Mouse (Mus musculus): Measurements from ENCODE around the gene F2rl1.

Gene F2rl1

GRCm38 (mm10) chr13:95533121-95533520 is 8.1 kb upstream of the F2rl1 start:
- WGBS: 80% methylated on average over 5 of the region's 5 CpGs

DNA sequence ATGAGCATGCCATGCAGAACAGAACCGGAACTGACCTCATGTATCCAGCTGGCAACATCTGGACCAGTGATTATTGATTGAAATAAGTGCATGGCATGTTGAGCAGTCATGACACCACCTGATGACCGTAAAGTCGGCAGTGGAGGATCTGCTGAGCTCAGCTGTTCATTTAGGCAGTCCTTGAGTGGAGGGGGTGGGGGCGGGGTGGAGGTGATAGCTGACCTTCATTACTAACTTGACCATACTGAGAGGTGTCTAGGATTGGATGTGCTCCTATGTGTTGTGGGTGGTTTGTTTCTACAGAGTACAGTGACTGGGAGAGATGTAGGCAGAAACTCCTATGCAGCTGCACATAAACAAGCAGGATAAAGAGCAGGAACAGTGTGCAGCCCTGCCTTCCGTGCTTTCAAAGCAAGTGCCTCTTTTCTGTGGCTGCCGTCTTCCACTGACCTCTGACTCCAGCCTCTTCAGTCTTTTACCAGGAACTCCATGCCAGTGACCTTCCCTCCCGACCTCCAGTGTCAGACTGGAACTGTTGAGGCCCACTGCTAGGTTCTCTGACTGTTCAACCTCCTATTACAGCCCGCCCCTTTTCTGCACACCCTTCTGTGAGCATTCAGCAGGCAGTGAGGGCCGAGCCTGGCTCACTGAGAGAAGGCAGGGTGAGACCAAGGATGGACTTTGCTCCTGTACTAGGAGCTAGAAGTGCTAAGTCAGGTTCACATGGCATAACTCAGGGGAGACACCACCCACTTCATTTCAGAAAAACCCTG is 6.4 kb upstream of the F2rl1 start:
- WGBS: 79% methylated on average over 9 of the region's 9 CpGs

- WGBS: 82% methylated on average over 2 of the region's 2 CpGs
Measured at GRCm38 (mm10) chr13:95529246-95529645, 4.2 kb upstream of the F2rl1 start.

GRCm38 (mm10) chr13:95524424-95524673 is 678 bp downstream of the F2rl1 start:
- under 1% methylated on average over 13 of the region's 13 CpGs for WGBS

DNA sequence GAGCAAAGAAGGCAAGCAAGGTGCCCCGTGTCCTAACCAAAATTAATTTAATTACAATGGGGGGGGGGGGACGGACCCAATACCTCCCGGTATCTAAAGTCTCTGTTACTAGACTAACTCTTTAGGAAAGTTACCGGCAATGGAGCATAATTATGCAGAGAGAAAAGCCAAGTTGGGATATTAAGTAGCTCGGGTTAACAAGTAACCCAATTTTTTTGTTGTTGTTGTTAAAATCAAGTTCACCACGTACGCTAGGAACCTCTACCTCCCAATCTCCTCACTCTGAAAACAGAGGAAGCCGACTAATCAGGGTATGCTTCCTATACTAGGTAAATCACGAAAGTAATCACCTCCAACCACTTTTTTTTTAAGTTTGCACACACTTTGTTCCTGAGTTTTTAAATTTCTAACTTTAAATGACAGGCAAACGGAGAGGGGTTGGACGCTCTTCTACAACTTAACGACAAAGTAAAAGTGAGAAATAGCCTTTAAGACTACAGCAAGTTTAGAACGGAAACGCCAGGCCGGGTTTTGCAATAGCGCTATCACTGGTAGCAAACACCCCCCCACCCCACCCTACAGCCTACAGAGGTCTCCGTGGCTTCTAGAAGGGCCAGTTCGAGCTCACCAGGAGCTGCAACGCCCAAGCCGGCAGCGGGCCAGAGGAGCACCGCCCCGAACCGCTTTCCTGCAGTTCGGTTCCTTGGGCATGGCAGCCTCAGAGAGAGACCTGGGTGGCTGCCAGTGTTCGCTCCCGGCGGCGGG is 1.2 kb downstream of the F2rl1 start:
- WGBS: 12% methylated on average over 29 of the region's 29 CpGs

GRCm38 (mm10) chr13:95522176-95522575 is 2.9 kb downstream of the F2rl1 start:
- WGBS: 96% methylated on average over 10 of the region's 10 CpGs

DNA sequence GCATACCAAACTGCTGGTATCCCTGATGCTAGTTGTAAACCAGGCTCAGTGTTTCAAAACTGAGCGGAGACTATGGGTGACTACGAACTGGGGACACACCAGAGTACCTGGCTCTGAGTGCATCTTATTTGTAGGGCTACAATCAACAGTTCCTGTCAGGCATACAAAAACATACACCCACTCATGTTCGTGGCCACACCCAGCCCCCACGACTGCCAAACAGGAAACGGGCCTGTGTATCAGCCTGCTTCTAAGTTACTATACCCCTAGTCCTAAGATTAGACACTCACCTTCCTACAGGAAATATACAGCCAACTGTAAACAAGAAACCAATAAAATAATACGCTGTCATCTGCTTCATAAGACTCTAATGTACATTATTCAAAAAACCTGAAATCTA is 4.0 kb downstream of the F2rl1 start:
- WGBS: 75% methylated on average over 6 of the region's 6 CpGs

- 46% methylated on average over 4 of the region's 4 CpGs for WGBS
Measured at GRCm38 (mm10) chr13:95514756-95515155, 10.3 kb downstream of the F2rl1 start.

DNA sequence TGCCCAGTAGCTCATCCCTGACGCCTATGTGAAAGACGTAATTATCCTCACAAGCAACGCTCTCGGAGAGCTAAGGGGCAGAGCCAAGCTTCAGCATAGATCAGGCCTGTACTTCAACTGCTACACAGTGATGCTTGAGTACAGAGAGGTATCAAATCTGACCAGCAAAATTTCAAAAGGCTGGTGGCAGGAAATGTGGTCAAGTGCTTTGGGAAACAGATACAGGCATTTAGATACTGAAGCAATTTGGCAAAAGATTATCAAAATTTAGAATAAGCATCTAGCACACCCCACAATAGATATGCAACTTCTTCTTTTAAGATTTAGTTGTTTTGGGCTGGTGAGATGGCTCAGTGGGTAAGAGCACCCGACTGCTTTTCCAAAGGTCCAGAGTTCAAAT is 15.0 kb downstream of the F2rl1 start:
- 81% methylated on average over 5 of the region's 5 CpGs for WGBS

DNA sequence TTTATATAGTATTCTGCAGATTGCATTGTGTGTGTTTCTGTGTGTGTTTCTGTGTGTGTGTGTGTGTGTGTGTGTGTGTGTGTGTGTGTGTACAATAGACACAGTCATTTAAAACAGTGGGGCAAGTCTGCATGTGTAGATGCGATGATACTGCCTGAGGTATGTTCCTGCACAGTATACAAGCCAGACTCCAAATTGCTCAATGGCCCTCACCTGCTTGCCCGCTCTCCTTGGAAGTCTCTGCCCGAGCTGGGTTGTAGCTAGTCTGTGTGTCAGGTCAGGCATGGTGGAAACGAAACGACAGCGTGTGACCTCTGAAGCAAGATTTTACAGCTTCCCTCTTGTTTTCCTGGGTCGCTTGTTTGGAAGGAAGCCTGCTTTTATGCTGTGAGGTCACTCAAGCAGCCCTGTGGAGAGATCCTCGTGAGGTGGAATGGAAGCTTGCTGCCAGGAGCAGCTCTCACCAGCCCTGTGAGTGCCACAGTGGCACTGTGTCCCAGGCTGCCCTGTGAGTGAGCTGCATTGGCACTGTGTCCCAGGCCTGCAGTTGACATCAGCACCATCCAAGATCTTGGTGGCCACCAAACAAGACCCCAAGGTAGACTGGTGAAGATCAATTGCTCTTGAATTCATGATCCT is 21.6 kb downstream of the F2rl1 start:
- WGBS: 77% methylated on average over 8 of the region's 8 CpGs

GRCm38 (mm10) chr13:95496601-95497000 is 28.4 kb downstream of the F2rl1 start:
- 97% methylated on average over 3 of the region's 3 CpGs for WGBS

GRCm38 (mm10) chr13:95494812-95495211 is 30.2 kb downstream of the F2rl1 start:
- 80% methylated on average over 8 of the region's 8 CpGs for WGBS

- WGBS: 65% methylated on average over 5 of the region's 5 CpGs
Measured at GRCm38 (mm10) chr13:95493296-95493695, 31.7 kb downstream of the F2rl1 start.

GRCm38 (mm10) chr13:95491327-95491726 is 33.7 kb downstream of the F2rl1 start:
- WGBS: 88% methylated on average over 11 of the region's 11 CpGs

DNA sequence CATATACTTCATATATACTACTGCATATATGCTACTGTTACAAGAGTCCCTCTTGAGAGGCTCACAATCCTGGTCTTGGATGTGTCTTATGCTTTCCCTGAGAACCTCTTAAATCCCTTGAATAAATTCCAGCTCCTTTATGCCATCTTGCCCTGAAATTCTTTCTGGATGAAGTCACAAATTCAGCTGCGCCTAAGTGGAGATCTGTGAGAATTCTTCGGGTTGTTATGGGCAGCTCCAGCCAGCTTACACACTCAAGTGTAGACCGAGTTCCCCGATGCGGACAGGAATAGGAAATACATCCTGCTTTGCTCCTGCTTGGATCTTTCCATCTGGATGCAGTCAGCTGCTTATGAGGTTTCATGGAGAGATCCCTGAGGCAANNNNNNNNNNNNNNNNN is 40.4 kb downstream of the F2rl1 start:
- WGBS: 38% methylated on average over 5 of the region's 5 CpGs

DNA sequence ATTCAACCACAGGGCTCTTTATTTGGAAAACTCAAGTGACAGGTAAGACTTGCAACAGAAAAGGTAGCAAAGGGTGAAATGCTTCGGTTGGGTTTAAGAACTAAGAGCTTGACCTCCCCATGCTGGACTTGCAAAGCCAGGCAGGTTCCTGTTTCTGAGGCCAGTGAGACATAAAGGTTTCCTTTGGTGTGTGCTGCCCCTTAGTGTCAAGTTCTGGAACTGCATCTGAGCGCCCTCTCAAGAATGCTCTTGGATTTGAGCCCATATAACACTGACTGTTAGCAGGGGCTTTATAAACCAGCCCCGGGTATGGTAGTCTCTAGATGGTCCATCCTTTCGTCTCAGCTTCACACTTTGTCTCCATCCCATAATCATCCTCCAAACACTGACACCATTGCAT is 43.6 kb downstream of the F2rl1 start:
- 10% methylated on average over 4 of the region's 4 CpGs for WGBS

- WGBS: 90% methylated on average over 21 of the region's 21 CpGs
Measured at GRCm38 (mm10) chr13:95478671-95479413, 46.2 kb downstream of the F2rl1 start, which contains the start of gene S100z. S100z (minus strand) TSS chr13:95478721.

DNA sequence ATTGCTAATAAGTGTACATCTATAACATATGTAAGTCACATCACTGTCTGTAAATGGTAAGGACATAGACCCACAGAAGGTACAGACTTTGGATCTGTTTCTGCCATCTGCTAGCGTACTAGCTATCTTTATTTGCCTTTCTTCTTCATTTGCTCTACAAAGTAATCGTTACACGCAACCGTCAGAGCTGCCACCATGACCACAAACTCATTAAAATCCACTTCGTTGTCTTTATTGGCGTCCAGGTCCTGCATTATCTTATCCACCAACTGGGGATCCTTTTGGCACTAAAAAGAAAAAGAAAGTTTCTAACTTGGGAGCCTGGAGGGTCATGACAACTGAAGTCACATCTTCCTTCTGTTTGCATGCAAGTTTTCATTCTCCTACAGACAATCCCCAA is 47.9 kb downstream of the F2rl1 start:
- WGBS: 82% methylated on average over 6 of the region's 6 CpGs

- WGBS: 50% methylated on average over 7 of the region's 7 CpGs
Measured at GRCm38 (mm10) chr13:95475124-95475523, 49.9 kb downstream of the F2rl1 start.

- whole genome bisulfite sequencing: 97% methylated on average over 3 of the region's 3 CpGs
Measured at GRCm38 (mm10) chr13:95474294-95474693, 50.7 kb downstream of the F2rl1 start.

DNA sequence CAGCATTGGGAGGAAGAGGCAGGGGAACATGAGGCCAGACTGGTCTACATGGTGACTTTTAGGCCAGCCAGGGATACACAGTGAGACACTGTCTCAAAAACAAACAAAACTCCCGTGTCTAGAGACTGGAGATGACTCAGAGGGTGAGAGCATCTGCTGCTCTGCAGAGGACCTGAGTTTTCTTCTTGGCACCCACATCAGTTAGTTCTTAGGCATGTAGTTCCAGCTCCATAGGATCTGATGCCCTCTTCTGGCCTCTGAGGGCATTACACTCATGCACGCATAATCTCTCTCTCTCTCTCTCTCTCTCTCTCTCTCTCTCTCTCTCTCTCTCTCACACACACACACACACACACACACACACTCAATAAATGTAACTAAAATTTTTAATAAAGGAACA is 54.1 kb downstream of the F2rl1 start:
- WGBS: 56% methylated on average over 2 of the region's 2 CpGs

Measured in cerebral cortex, adult 2 months (tissue).